Mouse (Mus musculus) MEL (cell line): ENCODE results near the gene Rbbp6. TPM values are rescaled to one million over a fixed set of nuclear protein-coding genes. Genes with fewer than 3 reads are reported as not detected.

Experiments used
- DNase-seq: peaks from one replicate; pipeline ENCODE4 v3.0.0; 2011; ENCODE audit warnings: low read depth, low spot score
- H3K27ac ChIP-seq: 2 replicates; pipeline ENCODE4 v1.5.1; 2012; ENCODE audit warnings: low read depth, mild to moderate bottlenecking, control low read depth, low read length, moderate library complexity; ENCODE audit not compliant: control insufficient read depth
- H3K27me3 ChIP-seq, 2 experiments: fragments of 150-350 bp in 1 of 2; sonication (generic) in 1 of 2; 2 replicates each; pipeline ENCODE4 v1.6.1; 2012; ENCODE audit warnings: low read length in 2 of 2, mild to moderate bottlenecking in 2 of 2, improper control_type of control experiment in 1 of 2, moderate library complexity in 1 of 2; ENCODE audit not compliant: insufficient read depth in 2 of 2, control insufficient read depth in 1 of 2
- H3K36me3 ChIP-seq, 2 experiments: 2 replicates each; pipeline ENCODE4 v1.6.1; 2012 to 2014; ENCODE audit warnings: low read length in 2 of 2, improper control_type of control experiment in 1 of 2, inconsistent platforms in 1 of 2, mild to moderate bottlenecking in 1 of 2; ENCODE audit not compliant: insufficient read depth in 2 of 2, control insufficient read depth in 1 of 2
- H3K4me1 ChIP-seq, 2 experiments: fragments of 150-350 bp in 1 of 2; sonication (generic) in 1 of 2; 2 replicates each; pipeline ENCODE4 v1.6.1; 2012; ENCODE audit warnings: low read length in 2 of 2, improper control_type of control experiment in 1 of 2, mild to moderate bottlenecking in 1 of 2; ENCODE audit not compliant: insufficient read depth in 2 of 2, control insufficient read depth in 1 of 2
- H3K4me3 ChIP-seq, 2 experiments: fragments of 150-350 bp in 1 of 2; sonication (generic) in 1 of 2; 2 replicates each; pipeline ENCODE4 v1.5.1; 2012; ENCODE audit warnings: low read depth in 2 of 2, low read length in 2 of 2, mild to moderate bottlenecking in 2 of 2, moderate library complexity in 2 of 2, control low read depth in 1 of 2, improper control_type of control experiment in 1 of 2; ENCODE audit not compliant: control insufficient read depth in 1 of 2, insufficient read depth in 1 of 2
- H3K79me2 ChIP-seq: 2 replicates; pipeline ENCODE4 v1.6.1; 2012; ENCODE audit warnings: mild to moderate bottlenecking, low read length, moderate library complexity; ENCODE audit not compliant: control insufficient read depth, poor library complexity, insufficient read depth
- H3K9ac ChIP-seq: 2 replicates; pipeline ENCODE4 v1.6.1; 2012; ENCODE audit warnings: low read depth, mild to moderate bottlenecking, control low read depth, low read length, moderate library complexity; ENCODE audit not compliant: control insufficient read depth, poor library complexity, severe bottlenecking
- H3K9me3 ChIP-seq: fragments of 150-350 bp; sonication (generic); replicated peaks from 2 replicates; pipeline ENCODE4 v1.6.1; 2012; ENCODE audit warnings: mild to moderate bottlenecking, low read length, improper control_type of control experiment, moderate library complexity; ENCODE audit not compliant: insufficient read depth
- CHD2 ChIP-seq: IDR thresholded peaks from 2 replicates; pipeline ENCODE4 v1.6.1; 2011; ENCODE audit warnings: low read length, improper control_type of control experiment
- CTCF ChIP-seq, 3 experiments: IDR thresholded peaks in 2 of 3; conservative IDR thresholded peaks in 1 of 3; 2 replicates each; pipeline ENCODE4 v1.5.1; 2011 to 2012; ENCODE audit warnings: low read length in 3 of 3, low read depth in 2 of 3, mild to moderate bottlenecking in 2 of 3, improper control_type of control experiment in 1 of 3, inconsistent platforms in 1 of 3, mixed read lengths in 1 of 3, moderate library complexity in 1 of 3; ENCODE audit not compliant: control insufficient read depth in 1 of 3, insufficient read depth in 1 of 3, poor library complexity in 1 of 3, severe bottlenecking in 1 of 3
- ELF1 ChIP-seq: IDR thresholded peaks from 2 replicates; pipeline ENCODE4 v1.6.1; 2014; ENCODE audit warnings: low read depth, mild to moderate bottlenecking, inconsistent platforms, low read length, improper control_type of control experiment, moderate library complexity
- EP300 ChIP-seq, 2 experiments: IDR thresholded peaks; 2 replicates each; pipeline ENCODE4 v1.6.1; 2011; ENCODE audit warnings: improper control_type of control experiment in 2 of 2, low read length in 2 of 2, low read depth in 1 of 2, mild to moderate bottlenecking in 1 of 2
- JUND ChIP-seq: IDR thresholded peaks from 2 replicates; pipeline ENCODE4 v1.6.1; 2011; ENCODE audit warnings: low read depth, mild to moderate bottlenecking, improper control_type of control experiment, low read length
- KAT2A ChIP-seq: conservative IDR thresholded peaks from 2 replicates; pipeline ENCODE4 v1.6.1; 2012; ENCODE audit warnings: low read depth, low read length, improper control_type of control experiment, inconsistent platforms
- MAX ChIP-seq: IDR thresholded peaks from 2 replicates; pipeline ENCODE4 v1.6.1; 2011; ENCODE audit warnings: low read length, improper control_type of control experiment
- MYB ChIP-seq: IDR thresholded peaks from 2 replicates; pipeline ENCODE4 v1.6.1; 2011; ENCODE audit warnings: mild to moderate bottlenecking, low read depth, low read length, improper control_type of control experiment
- MYC ChIP-seq: IDR thresholded peaks from 2 replicates; pipeline ENCODE4 v1.6.1; 2011; ENCODE audit warnings: low read depth, mild to moderate bottlenecking, low read length, improper control_type of control experiment, moderate library complexity
- POLR2AphosphoS2 ChIP-seq: IDR thresholded peaks from 2 replicates; pipeline ENCODE4 v1.6.1; 2011; ENCODE audit warnings: low read length, improper control_type of control experiment
- RCOR1 ChIP-seq: IDR thresholded peaks from 2 replicates; pipeline ENCODE4 v1.6.1; 2012; ENCODE audit warnings: low read depth, mild to moderate bottlenecking, inconsistent platforms, low read length, improper control_type of control experiment
- SMC3 ChIP-seq: IDR thresholded peaks from 2 replicates; pipeline ENCODE4 v1.6.1; 2011; ENCODE audit warnings: low read depth, low read length, improper control_type of control experiment
- TBP ChIP-seq: IDR thresholded peaks from 2 replicates; pipeline ENCODE4 v1.8.0; 2011; ENCODE audit warnings: low read depth, low read length, improper control_type of control experiment
- TCF12 ChIP-seq: IDR thresholded peaks from 2 replicates; pipeline ENCODE4 v1.6.1; 2014; ENCODE audit warnings: low read depth, mild to moderate bottlenecking, inconsistent platforms, low read length, improper control_type of control experiment, moderate library complexity
- USF2 ChIP-seq, 2 experiments: IDR thresholded peaks; 2 replicates each; pipeline ENCODE4 v1.6.1; 2011 to 2012; ENCODE audit warnings: improper control_type of control experiment in 2 of 2, low read length in 2 of 2, borderline replicate concordance in 1 of 2, inconsistent platforms in 1 of 2, low read depth in 1 of 2, mild to moderate bottlenecking in 1 of 2; ENCODE audit not compliant: insufficient read depth in 1 of 2
- ZKSCAN1 ChIP-seq: IDR thresholded peaks from 2 replicates; pipeline ENCODE4 v1.6.1; 2012; ENCODE audit warnings: low read depth, mild to moderate bottlenecking, inconsistent platforms, low read length, improper control_type of control experiment, moderate library complexity
- ZNF384 ChIP-seq: IDR thresholded peaks from 2 replicates; pipeline ENCODE4 v1.6.1; 2012; ENCODE audit warnings: low read depth, mild to moderate bottlenecking, inconsistent platforms, low read length, improper control_type of control experiment
- polyA plus RNA-seq, 2 experiments: library from polyadenylated mRNA; stranded (reverse) in 1 of 2; unstranded in 1 of 2; fragments of >175 nt in 1 of 2; fragments of >200 nt in 1 of 2; gene quantifications; 2 replicates each; pipeline versions ENCODE4 v1.2.1 to v1.2.4; 2012; ENCODE audit warnings: low replicate concordance in 2 of 2, low read depth in 1 of 2; ENCODE audit not compliant: insufficient read length in 2 of 2, insufficient read depth in 1 of 2, missing spikeins in 1 of 2
- total RNA-seq: library from RNA; depleted of rRNA; stranded (reverse); fragments of 300-350 nt; gene quantifications from 2 replicates; pipeline ENCODE4 v1.2.3, GENCODE M21; 2012

Rbbp6 gene
- total and polyA plus RNA-seq, 3 experiments: 22.7 to 70.6 TPM; not detected in 1

GRCm38 (mm10) chr7:122919728-122920582 is 45.5 kb upstream of the Rbbp6 start (continued):
- TF ChIP-seq MYB: no peak
- no peak for TF ChIP-seq RCOR1
- TF ChIP-seq TCF12: no peak
- no peak for TF ChIP-seq ZKSCAN1
- TF ChIP-seq KAT2A: no peak
- no peak for TF ChIP-seq MAX
- peak; percentile 33 to 75 (median 66) for TF ChIP-seq CTCF (IDR thresholded peaks at IDR 0.05 in 2 of 3, conservative IDR thresholded peaks at IDR 0.05 in 1 of 3; ENCODE audit: control insufficient read depth in 1 of 3, insufficient read depth in 1 of 3, low read depth in 2 of 3, low read length in 3 of 3, poor library complexity in 1 of 3, severe bottlenecking in 1 of 3)
- TF ChIP-seq SMC3: peak; percentile 53
- no peak for TF ChIP-seq TBP
- no peak for TF ChIP-seq POLR2AphosphoS2
- TF ChIP-seq EP300 (IDR thresholded peaks at IDR 0.05; ENCODE audit: low read depth in 1 of 2, low read length in 2 of 2): 0 out of 4 replicates have a peak, but pooled peaks of 1 of the 2 experiments have one; percentile 16
- no peak for TF ChIP-seq USF2 (IDR thresholded peaks at IDR 0.05; ENCODE audit: borderline replicate concordance in 1 of 2, insufficient read depth in 1 of 2, low read depth in 1 of 2, low read length in 2 of 2)
- TF ChIP-seq ZNF384: no peak

- H3K4me3 ChIP-seq: no peak overlapping the region
- no peaks in the 10 kb centered on the region for H3K79me2 ChIP-seq
- H3K27me3 ChIP-seq: no peaks in the 10 kb centered on the region
- TF ChIP-seq CTCF (IDR thresholded peaks at IDR 0.05 in 2 of 3, conservative IDR thresholded peaks at IDR 0.05 in 1 of 3; ENCODE audit: control insufficient read depth in 1 of 3, insufficient read depth in 1 of 3, low read depth in 2 of 3, low read length in 3 of 3, poor library complexity in 1 of 3, severe bottlenecking in 1 of 3) (peak; percentile 32 to 46 (median 44); a peak in 5 of 6 replicates), TCF12 (no peak)
- no peak overlapping the region for H3K9ac ChIP-seq
- DNase-seq: peak; percentile 34
- peaks cover 0 to 16% of the 10 kb centered on the region in 2 experiments; a peak in 2 of 4 replicates for H3K36me3 ChIP-seq
- H3K27ac ChIP-seq: no peak overlapping the region
- no peaks in the 10 kb centered on the region for H3K9me3 ChIP-seq
- H3K4me1 ChIP-seq: peaks cover 0 to 23% of the 10 kb centered on the region in 2 experiments; a peak in 2 of 4 replicates
Measured at GRCm38 (mm10) chr7:122921537-122921936, 43.9 kb upstream of the Rbbp6 start.

GRCm38 (mm10) chr7:122924256-122924655 is 41.2 kb upstream of the Rbbp6 start:
- peaks cover 0 to 16% of the 10 kb centered on the region in 2 experiments; a peak in 2 of 4 replicates for H3K36me3 ChIP-seq
- TF ChIP-seq JUND: 0 out of 2 replicates have a peak, but pooled peaks have one; percentile 24
- peak in 1 of 2 experiments; percentile 30; a peak in 1 of 4 replicates for TF ChIP-seq EP300 (IDR thresholded peaks at IDR 0.05; ENCODE audit: low read depth in 1 of 2, low read length in 2 of 2)
- peak; percentile 19; the same call in 1 of the 2 replicates for TF ChIP-seq CHD2
- no peak for TF ChIP-seq ELF1
- no peak for TF ChIP-seq MYC
- no peaks in the 10 kb centered on the region for H3K9me3 ChIP-seq
- no peak overlapping the region for H3K9ac ChIP-seq
- H3K4me3 ChIP-seq: no peak overlapping the region
- DNase-seq: peak; percentile 67
- no peak overlapping the region for H3K27ac ChIP-seq
- peaks cover 0 to 23% of the 10 kb centered on the region in 2 experiments; a peak in 2 of 4 replicates for H3K4me1 ChIP-seq
- H3K27me3 ChIP-seq: no peaks in the 10 kb centered on the region; a peak in 1 of 4 replicates
- H3K79me2 ChIP-seq: no peaks in the 10 kb centered on the region
